Mouse (Mus musculus): Measurements from ENCODE around the gene Hs3st3a1. TPM values are rescaled to one million over a fixed set of nuclear protein-coding genes. Genes with fewer than 3 reads are reported as not detected.

Gene Hs3st3a1
- polyA plus RNA-seq, 1 experiment = 0.84 TPM

DNA sequence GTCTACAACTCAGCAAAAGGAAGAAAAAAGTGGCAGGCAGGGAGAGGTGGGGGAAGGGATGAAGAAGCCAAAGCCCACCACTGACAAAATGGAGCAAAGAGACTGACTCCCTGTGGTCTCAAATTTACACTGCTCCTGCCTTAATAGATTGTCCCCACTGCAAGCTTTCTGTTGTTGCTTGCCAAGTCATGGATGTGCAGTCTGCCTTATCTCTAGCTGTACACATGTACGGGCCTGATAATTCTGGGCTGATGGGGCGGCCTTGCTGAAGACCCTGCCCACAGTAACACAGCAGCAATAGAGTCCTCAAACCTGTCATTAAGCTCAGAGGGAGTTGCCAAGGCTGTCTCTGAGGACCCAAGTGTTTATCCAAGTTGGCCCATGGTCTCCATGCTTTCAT, 74.0 kb downstream of the Hs3st3a1 start:
- no peaks in the 10 kb centered on the region for H3K4me1 ChIP-seq (ENCODE audit: control insufficient read depth, insufficient read depth, low read length)
- WGBS = 91% methylated on average over 2 of the region's 2 CpGs
- no peak for DNase-seq
- no peak overlapping the region for H3K4me3 ChIP-seq (replicated peaks; ENCODE audit: extremely low read depth, low read depth, low read length)
- TF ChIP-seq POLR2A (IDR thresholded peaks at IDR 0.05; ENCODE audit: borderline replicate concordance, extremely low read depth, low read depth, low read length) = no peak
- TF ChIP-seq CTCF (IDR thresholded peaks at IDR 0.05; ENCODE audit: insufficient read depth, low read length) = no peak

DNA sequence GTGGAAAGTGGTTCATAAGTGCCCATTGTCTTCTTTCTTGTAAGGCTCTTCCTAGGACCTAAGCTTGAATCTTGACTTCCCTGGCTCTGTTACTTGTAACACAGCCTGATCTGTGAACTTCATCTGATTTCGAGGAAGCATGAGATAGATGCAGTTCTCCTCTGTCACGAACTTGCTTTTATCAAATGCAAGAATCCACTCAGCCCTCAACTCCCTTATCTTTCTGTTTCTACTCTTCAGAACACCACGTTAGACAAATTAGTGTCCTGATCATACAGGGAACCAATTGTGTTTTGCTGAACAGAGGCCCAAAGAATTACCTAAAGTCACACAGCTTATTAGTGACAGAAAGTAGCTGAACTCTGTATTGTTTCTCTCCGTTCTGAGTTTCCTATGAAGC, 77.2 kb downstream of the Hs3st3a1 start:
- no peak for DNase-seq
- WGBS = 80% methylated on average over 4 of the region's 4 CpGs
- no peak for TF ChIP-seq CTCF (IDR thresholded peaks at IDR 0.05; ENCODE audit: insufficient read depth, low read length)
- no peak for TF ChIP-seq POLR2A (IDR thresholded peaks at IDR 0.05; ENCODE audit: borderline replicate concordance, extremely low read depth, low read depth, low read length)
- H3K4me3 ChIP-seq (replicated peaks; ENCODE audit: extremely low read depth, low read depth, low read length) = no peak overlapping the region
- H3K4me1 ChIP-seq (ENCODE audit: control insufficient read depth, insufficient read depth, low read length) = 0 out of 2 replicates have a peak, but pooled peaks cover 3% of the 10 kb centered on the region

DNA sequence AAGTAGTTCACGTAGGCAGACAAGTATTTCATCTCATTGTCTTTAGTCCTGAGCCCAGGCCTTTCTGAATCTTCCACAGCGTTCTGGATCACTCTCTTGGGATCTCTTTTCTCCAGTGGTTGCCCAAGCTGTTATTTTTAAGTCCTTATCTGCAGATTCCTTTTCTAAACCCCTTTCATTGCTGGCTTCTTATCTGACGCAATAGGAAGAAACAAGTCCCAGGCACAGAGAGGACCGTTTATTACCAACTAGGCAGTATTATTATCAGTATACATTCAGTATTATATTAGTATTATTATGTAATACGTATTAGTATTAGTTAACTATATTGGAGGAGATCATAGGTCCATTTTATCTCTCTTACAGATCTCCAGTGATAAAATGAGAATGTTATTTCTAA, 78.3 kb downstream of the Hs3st3a1 start:
- DNase-seq = no peak
- Histone ChIP-seq H3K4me3 (replicated peaks; ENCODE audit: extremely low read depth, low read depth, low read length) (no peak overlapping the region), H3K4me1 (ENCODE audit: control insufficient read depth, insufficient read depth, low read length) (peaks cover 5% of the 10 kb centered on the region; the same call in 1 of the 2 replicates)
- 78% methylated on average over 5 of the region's 5 CpGs for WGBS
- TF ChIP-seq POLR2A (IDR thresholded peaks at IDR 0.05; ENCODE audit: borderline replicate concordance, extremely low read depth, low read depth, low read length) (no peak), CTCF (IDR thresholded peaks at IDR 0.05; ENCODE audit: insufficient read depth, low read length) (no peak)

DNA sequence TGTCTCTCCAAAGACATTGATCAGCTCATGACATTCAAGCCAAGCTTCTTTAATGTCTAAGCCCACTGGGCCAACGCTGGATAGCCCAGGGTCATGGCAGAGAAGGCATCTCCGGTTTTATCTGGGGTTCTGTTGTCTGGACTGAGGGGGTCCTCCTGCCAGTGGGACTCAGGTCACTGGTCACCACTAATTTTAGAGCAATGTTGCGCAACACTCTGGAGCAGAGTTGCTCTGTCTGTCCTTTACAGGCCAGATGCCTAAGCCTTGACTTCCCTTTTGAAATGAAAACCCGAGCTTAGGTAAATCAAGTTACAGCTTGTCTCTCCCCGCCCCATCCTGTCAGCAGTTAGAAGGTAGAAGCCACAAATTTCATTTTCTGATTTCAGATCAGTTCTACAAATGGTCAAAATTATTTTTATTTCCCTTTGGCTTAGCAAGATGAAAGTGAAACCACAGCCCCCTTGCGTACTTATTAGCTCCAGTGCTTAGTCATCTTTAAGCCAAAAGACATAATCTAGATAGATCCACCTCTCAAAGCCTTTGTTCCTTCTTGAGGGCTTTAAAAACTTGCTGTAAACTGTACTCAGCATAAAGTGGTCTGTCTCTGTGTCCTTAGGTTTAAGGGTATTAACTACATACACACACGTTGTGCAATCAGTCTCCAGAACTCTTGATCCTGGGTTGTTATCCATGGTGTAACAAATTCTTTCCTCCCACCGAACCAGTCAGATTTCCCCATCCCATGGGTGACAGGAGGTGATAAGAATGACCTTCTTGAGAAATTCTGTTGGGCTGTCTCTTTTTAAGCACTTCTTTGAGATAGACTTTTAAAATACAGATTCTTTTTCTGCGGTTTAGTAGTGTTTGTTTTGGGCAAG, 81.8 kb downstream of the Hs3st3a1 start:
- DNase-seq = no peak
- Histone ChIP-seq H3K4me3 (replicated peaks; ENCODE audit: extremely low read depth, low read depth, low read length) (no peak overlapping the region), H3K4me1 (ENCODE audit: control insufficient read depth, insufficient read depth, low read length) (peaks cover 5% of the 10 kb centered on the region; the same call in 1 of the 2 replicates)
- TF ChIP-seq POLR2A (IDR thresholded peaks at IDR 0.05; ENCODE audit: borderline replicate concordance, extremely low read depth, low read depth, low read length) = no peak
- no peak for TF ChIP-seq CTCF (IDR thresholded peaks at IDR 0.05; ENCODE audit: insufficient read depth, low read length)
- 64% methylated on average over 9 of the region's 9 CpGs for WGBS

DNA sequence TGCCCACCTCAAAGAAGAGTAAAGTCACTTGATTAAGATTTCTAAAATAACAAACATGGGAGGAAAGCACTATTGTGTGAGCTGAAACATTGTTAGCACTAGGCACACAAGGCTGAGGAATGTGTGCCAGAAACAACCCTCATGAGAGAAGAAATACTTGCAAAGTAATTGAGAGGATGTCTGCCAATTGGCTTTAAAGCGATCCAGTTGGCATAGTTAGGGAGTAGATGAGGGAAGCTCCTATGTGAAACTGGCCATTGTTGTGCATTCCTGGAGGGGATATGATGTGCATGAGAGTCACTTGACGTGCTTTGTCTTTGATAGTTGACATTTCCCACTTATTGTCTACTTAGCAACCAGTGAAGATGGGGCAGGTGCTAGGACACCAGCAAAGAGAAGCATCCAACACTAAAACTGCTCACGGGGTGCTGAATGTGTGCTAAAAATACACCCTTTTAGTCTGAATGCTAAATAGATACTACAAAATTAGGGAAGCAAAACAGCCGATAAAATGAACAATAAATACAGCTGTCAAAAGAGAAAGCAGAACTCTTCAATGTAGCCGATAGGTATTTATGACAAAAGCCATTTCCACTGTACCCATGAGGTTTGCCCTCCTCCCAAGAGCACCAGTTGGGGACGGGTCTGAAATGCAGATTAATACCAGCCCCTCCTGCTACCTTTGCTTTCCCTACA, 83.2 kb downstream of the Hs3st3a1 start:
- H3K4me3 ChIP-seq (replicated peaks; ENCODE audit: extremely low read depth, low read depth, low read length) = no peak overlapping the region
- 58% methylated on average over 6 of the region's 6 CpGs for WGBS
- TF ChIP-seq POLR2A (IDR thresholded peaks at IDR 0.05; ENCODE audit: borderline replicate concordance, extremely low read depth, low read depth, low read length) = no peak
- TF ChIP-seq CTCF (IDR thresholded peaks at IDR 0.05; ENCODE audit: insufficient read depth, low read length) = no peak
- peaks cover 5% of the 10 kb centered on the region; the same call in 1 of the 2 replicates for H3K4me1 ChIP-seq (ENCODE audit: control insufficient read depth, insufficient read depth, low read length)
- DNase-seq = no peak

DNA sequence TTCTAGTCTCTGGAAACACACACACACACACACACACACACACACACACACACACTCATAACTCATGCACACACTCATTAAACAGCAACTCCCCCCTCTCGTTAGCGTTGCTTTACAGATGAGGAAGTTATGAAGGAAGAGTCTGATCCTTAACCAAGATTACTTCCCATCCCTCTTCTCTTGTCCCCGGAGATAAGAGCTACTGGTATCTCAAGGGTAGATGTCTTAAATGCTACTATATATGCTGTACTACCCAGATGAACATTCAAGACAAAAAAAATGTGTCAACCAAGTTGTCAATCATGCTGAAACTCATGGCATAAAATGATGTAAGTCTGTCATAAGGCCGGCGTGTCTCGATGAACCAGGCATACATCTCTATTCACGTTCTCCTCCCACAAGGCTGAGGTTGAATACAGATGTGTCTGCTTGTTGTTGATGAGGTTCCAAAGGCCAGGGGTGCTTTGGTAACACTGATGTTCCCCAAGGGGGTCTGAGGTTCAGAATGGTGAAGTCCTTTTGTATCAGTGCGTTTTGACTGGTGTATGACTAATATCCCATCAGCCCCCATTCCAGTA, 89.0 kb downstream of the Hs3st3a1 start:
- no peak for TF ChIP-seq CTCF (IDR thresholded peaks at IDR 0.05; ENCODE audit: insufficient read depth, low read length)
- no peak for TF ChIP-seq POLR2A (IDR thresholded peaks at IDR 0.05; ENCODE audit: borderline replicate concordance, extremely low read depth, low read depth, low read length)
- no peaks in the 10 kb centered on the region for H3K4me1 ChIP-seq (ENCODE audit: control insufficient read depth, insufficient read depth, low read length)
- WGBS = 87% methylated on average over 8 of the region's 8 CpGs
- DNase-seq = no peak
- no peak overlapping the region for H3K4me3 ChIP-seq (replicated peaks; ENCODE audit: extremely low read depth, low read depth, low read length)

DNA sequence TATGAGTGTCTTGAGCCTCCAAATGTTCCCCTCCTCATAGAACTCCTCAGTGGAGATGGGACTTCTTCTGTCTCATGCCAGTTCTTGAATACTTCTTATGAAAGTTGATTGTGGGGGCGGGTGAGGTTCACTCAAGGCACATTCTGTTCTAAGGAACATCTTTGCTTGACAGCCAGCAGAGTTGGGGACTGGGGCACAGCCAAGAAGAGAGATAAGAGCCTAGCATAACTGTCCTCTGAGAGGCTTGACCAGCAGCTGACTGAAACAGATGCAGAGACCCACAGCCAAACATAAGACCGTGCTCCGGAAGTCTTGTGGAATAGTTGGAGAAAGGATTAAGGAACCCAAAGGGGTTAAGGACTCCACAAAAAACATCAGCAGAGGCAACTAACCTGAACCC, 102.1 kb downstream of the Hs3st3a1 start:
- H3K4me1 ChIP-seq (ENCODE audit: control insufficient read depth, insufficient read depth, low read length) = no peaks in the 10 kb centered on the region
- TF ChIP-seq POLR2A (IDR thresholded peaks at IDR 0.05; ENCODE audit: borderline replicate concordance, extremely low read depth, low read depth, low read length) (no peak), CTCF (IDR thresholded peaks at IDR 0.05; ENCODE audit: insufficient read depth, low read length) (no peak)
- WGBS = 78% methylated on average over 3 of the region's 3 CpGs
- no peak overlapping the region for H3K4me3 ChIP-seq (replicated peaks; ENCODE audit: extremely low read depth, low read depth, low read length)
- DNase-seq = no peak

DNA sequence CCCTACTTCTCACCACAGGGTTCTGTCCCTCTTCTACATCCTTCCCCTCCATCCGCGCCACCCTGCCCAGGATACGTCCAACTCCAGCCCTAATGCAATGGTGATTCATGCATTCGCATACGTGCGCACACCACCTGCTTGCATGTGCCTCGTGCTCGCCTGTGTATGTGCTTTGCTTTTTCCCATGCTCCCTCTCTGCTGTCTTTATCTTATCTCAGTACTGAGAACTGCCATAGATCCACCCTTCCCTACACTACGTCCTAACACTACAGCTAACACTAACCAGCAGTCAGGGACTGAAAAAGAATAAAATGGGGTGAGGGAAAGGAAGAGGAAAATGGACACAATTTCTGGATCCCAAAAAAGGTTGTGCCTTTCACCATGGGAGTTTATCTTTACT, 106.7 kb downstream of the Hs3st3a1 start:
- H3K4me3 ChIP-seq (replicated peaks; ENCODE audit: extremely low read depth, low read depth, low read length) = no peak overlapping the region
- no peak for DNase-seq
- WGBS = 88% methylated on average over 9 of the region's 9 CpGs
- no peak for TF ChIP-seq POLR2A (IDR thresholded peaks at IDR 0.05; ENCODE audit: borderline replicate concordance, extremely low read depth, low read depth, low read length)
- no peak for TF ChIP-seq CTCF (IDR thresholded peaks at IDR 0.05; ENCODE audit: insufficient read depth, low read length)
- H3K4me1 ChIP-seq (ENCODE audit: control insufficient read depth, insufficient read depth, low read length) = no peaks in the 10 kb centered on the region

DNA sequence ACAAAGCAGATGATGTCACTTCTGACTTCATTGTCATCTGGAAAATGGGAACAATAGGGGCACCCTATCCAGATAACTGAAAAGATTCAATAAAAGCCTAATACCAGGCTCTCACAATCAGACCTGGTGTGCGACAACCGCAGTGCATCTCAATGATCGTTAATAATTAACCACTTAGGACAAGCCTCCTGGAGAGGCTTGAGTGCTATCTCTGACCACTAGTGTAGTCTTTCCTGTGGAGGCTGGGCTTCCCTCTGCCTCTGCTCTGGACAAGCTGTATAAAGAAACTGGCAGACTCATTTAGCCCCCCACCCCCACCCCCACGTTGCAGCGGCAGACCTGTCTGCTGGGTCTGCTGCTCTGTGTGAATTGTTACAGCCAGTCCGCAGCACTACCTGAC, 107.2 kb downstream of the Hs3st3a1 start:
- DNase-seq = no peak
- Histone ChIP-seq H3K4me3 (replicated peaks; ENCODE audit: extremely low read depth, low read depth, low read length) (no peak overlapping the region), H3K4me1 (ENCODE audit: control insufficient read depth, insufficient read depth, low read length) (no peaks in the 10 kb centered on the region)
- TF ChIP-seq CTCF (IDR thresholded peaks at IDR 0.05; ENCODE audit: insufficient read depth, low read length) (no peak), POLR2A (IDR thresholded peaks at IDR 0.05; ENCODE audit: borderline replicate concordance, extremely low read depth, low read depth, low read length) (no peak)
- 53% methylated on average over 6 of the region's 6 CpGs for WGBS
